Mouse (Mus musculus) T-helper 2 cell (primary cell): ENCODE data around the gene Gpr180.
"Not testable (repeated sequence)": the region's sequence is repeated elsewhere in the genome, so short reads cannot be mapped to it uniquely, and the experiment has no call there.

Source experiments
- in situ Hi-C: fragments of 300-600 bp; cut with MboI, MseI; formaldehyde crosslinking; loops from one replicate; pipeline ENCODE4 v1.15.1; 2025; ENCODE audit warnings: high pct_unique_total_duplicates

Gpr180 gene

GRCm38 (mm10) chr14:118151651-118152293 lies 14.8 kb downstream of the Gpr180 start:
- in situ Hi-C loops, result no loop called here

GRCm38 (mm10) chr14:118152294-118152651 lies 15.3 kb downstream of the Gpr180 start:
- in situ Hi-C loops, result no loop called here

GRCm38 (mm10) chr14:118156056-118156455 lies 19.1 kb downstream of the Gpr180 start:
- in situ Hi-C loops, result not testable (repeated sequence)

GRCm38 (mm10) chr14:118156740-118157139 lies 19.8 kb downstream of the Gpr180 start:
- in situ Hi-C loops, result no loop called here

GRCm38 (mm10) chr14:118157146-118157545 lies 20.2 kb downstream of the Gpr180 start:
- in situ Hi-C loops, result no loop called here

- in situ Hi-C loops, result no loop called here
These were observed 24.8 kb downstream of the Gpr180 start for GRCm38 (mm10) chr14:118161751-118162150.

- in situ Hi-C loops, result no loop called here
These were observed 25.7 kb downstream of the Gpr180 start for GRCm38 (mm10) chr14:118162640-118163039.

GRCm38 (mm10) chr14:118168776-118169175 lies 31.8 kb downstream of the Gpr180 start:
- in situ Hi-C loops, result no loop called here

- in situ Hi-C loops, result no loop called here
These were observed 36.7 kb downstream of the Gpr180 start for GRCm38 (mm10) chr14:118173590-118174203.

GRCm38 (mm10) chr14:118175071-118175693 lies 38.2 kb downstream of the Gpr180 start:
- in situ Hi-C loops, result no loop called here

- in situ Hi-C loops, result no loop called here
These were observed 38.7 kb downstream of the Gpr180 start for GRCm38 (mm10) chr14:118175694-118176085.

GRCm38 (mm10) chr14:118179251-118179650 lies 42.3 kb downstream of the Gpr180 start:
- in situ Hi-C loops, result no loop called here

- in situ Hi-C loops, result no loop called here
These were observed 42.7 kb downstream of the Gpr180 start for GRCm38 (mm10) chr14:118179701-118180100.

GRCm38 (mm10) chr14:118180117-118180557 lies 43.2 kb downstream of the Gpr180 start:
- in situ Hi-C loops, result no loop called here

GRCm38 (mm10) chr14:118180711-118181177 lies 43.8 kb downstream of the Gpr180 start:
- in situ Hi-C loops, result no loop called here

- in situ Hi-C loops, result no loop called here
These were observed 54.5 kb downstream of the Gpr180 start for GRCm38 (mm10) chr14:118191442-118191841.

- in situ Hi-C loops, result no loop called here
These were observed 56.2 kb downstream of the Gpr180 start for GRCm38 (mm10) chr14:118193001-118193628.

GRCm38 (mm10) chr14:118193663-118194062 lies 56.7 kb downstream of the Gpr180 start:
- in situ Hi-C loops, result no loop called here

GRCm38 (mm10) chr14:118194219-118194914 lies 57.4 kb downstream of the Gpr180 start:
- in situ Hi-C loops, result no loop called here

- in situ Hi-C loops, result no loop called here
These were observed 60.1 kb downstream of the Gpr180 start for GRCm38 (mm10) chr14:118197063-118197462.

GRCm38 (mm10) chr14:118200731-118201130 lies 63.8 kb downstream of the Gpr180 start:
- in situ Hi-C loops, result loop anchor here (25.0 kb wide), 1 partner anchor 562 kb away; no protein-coding TSS in a partner anchor

- in situ Hi-C loops, result loop anchor here (25.0 kb wide), 1 partner anchor 560 kb away; no protein-coding TSS in a partner anchor
These were observed 65.0 kb downstream of the Gpr180 start for GRCm38 (mm10) chr14:118202006-118202405.
